Mouse (Mus musculus) left cerebral cortex, postnatal 36 days (tissue): ENCODE measurements around the gene Gmeb2. TPM values are rescaled to one million over a fixed set of nuclear protein-coding genes. Genes with fewer than 3 reads are reported as not detected.

Source experiments
- DNase-seq, 2 experiments: peaks; one replicate each; pipeline ENCODE4 v3.0.0; 2021 to 2022; ENCODE audit warnings: low spot score in 2 of 2, mixed read lengths in 1 of 2
- intact Hi-C: fragments of 180-260 bp; cut with DNase I; formaldehyde crosslinking; loops from one replicate; pipeline ENCODE4 v1.15.1; 2025
- total RNA-seq, 2 experiments: library from RNA; stranded (reverse); gene quantifications; 2 replicates each; pipeline ENCODE4 v1.2.3; 2021

Gene Gmeb2
- total RNA-seq, 2 experiments from 2014 or later: 20.1 to 23.4 TPM

DNA sequence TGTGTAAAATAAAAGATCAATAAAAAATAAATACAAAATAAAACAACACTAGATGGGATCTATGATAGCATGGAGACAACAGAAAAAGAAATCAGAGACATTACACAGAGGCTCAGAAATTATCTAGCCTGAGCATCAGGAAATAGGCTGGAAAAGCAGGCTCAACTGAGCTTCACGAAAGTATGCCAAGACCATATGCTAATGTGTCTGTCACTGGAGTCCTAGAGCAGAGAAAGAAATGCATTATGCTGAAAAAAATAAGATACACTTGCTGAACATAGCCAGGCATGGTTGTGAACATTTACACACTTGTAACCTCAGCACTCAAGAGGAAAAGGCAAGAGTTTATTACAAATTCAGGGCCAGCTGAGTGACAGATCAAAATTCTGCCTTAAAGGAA lies 7.9 kb downstream of the Gmeb2 start:
- no peak for DNase-seq
- intact Hi-C loops: no loop called here

DNA sequence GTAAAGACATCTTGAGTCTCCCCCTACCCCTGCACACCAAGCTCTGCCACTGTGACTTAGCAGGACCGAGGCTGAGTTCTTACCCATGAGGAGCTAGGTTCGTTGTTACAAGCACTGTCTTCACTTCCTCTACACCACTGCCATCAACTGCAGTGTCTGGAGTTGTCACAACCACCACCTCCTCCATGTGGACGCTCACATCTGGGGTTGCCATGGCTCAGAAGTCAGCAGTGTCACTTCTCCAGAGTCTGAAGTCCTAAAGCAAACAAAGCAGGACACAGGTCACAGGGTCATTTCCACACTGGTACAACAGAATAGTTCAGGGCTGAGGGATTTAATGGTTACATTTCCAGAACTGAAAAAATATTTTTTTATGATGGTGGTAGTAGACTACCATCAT lies 10.0 kb downstream of the Gmeb2 start:
- no peak for DNase-seq
- intact Hi-C loops: no loop called here

DNA sequence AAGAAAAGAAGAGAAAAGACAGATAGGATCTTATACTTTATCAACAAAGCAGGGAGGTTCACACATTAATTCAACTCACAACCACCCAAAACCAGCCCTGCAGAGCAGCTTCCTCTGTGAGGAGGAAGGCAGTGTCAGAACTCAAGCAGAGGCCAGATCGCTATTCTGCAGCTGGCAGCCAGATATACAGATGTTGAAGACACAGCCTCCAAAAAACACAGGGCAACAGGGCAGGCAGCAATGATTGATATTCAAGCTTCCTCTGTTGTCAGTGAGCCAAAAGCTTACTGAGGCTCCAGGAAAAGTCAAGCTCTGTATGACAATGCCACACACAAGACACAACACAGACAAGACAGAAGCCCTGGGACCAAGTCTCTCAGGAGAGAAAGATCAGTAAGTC lies 11.1 kb downstream of the Gmeb2 start:
- intact Hi-C loops: no loop called here
- DNase-seq: no peak

DNA sequence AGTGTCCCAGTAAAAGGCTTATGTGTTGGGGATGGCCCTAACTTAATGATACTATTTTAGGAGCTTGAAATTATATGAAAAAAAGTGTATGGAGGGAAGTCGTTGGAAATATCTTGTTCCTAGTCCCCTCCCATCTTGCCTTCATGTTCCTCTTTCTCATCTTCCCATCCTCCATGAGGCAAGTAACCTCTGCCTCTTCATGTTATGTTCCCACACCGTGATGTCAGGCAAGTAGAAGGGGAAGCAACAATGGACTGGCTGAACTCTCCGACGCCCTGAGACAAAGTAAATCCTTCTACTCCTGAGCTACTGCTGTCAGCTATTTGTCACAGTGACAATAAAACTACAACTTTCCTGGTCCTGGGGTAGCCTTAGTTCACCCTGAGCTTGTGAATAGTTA lies 13.2 kb downstream of the Gmeb2 start:
- intact Hi-C loops: no loop called here

DNA sequence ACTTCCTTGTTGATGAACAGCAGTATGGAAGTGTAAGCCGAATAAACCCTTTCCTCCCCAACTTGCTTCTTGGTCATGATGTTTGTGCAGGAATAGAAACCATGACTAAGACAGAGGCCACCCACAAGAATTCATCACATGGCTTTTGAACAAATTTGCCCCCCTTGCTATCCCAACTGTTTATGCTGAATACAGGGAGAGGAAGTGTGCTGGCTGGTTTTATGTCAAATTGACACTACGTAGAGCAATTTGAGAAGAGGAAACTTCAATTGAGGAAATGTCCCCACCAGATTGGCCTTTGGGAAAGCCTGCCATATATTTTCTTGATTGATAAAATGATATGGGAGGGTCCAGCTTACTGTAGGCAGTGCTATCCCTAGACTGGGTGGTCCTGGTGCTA lies 14.0 kb downstream of the Gmeb2 start:
- no peak for DNase-seq
- intact Hi-C loops: no loop called here

More for the DNA sequence above, 13.2 kb downstream of the Gmeb2 start:
- no peak for DNase-seq

DNA sequence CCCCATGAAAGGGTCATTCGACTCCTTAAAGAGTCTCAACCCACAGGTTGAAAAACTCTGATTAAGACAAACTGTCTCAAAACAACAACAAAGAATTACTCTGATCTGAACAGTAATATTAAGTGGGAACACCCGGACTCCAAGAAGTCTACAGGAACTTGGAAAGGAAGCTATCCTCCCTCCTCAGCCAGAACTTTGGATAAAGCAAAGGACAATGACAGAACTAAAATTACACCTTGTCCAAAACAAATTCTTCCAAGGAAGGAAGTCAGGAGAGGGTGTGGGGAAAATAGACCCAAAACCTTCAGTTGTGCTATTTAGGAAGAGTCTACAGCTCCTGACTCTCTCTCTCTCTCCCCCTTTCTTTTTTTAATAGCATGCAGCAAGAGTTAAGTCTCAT lies 15.7 kb downstream of the Gmeb2 start:
- DNase-seq: no peak
- intact Hi-C loops: no loop called here

DNA sequence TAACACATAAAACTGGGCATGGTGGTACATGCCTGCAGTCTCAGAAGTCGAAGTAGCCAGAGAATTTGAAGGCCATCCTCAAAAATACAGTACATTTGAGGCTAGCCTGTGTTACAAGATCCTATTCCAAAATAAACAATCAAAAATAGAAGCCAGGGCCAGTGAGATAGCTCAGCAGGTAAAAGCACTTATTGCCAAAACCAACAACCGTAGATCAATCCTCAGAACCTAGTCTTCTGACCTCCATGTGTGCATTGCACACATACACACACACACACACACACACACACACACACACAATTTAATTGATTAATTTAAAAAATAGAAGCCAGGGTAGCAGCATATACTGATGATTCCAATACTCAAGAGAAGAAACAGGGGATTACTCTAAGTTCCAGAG lies 21.0 kb downstream of the Gmeb2 start:
- intact Hi-C loops: no loop called here
- DNase-seq: no peak

DNA sequence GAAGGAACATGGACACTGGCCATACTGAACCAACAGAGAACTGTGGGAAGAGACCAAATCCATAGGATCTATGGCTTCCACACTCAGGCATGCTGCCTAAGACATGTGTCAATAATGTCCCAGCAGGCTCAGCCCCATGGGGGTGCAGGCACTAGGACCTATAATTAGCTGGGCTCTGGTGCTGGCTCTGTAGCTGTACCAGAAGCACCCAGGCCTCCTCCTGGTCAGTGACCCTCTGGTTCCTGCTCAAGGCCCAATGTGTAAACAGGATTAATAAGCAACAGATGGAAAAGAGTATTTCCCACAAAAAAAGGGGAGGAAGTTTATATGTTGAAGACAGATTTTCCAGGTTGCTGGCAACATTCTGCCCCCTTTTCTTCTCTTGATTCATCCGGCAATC lies 34.6 kb downstream of the Gmeb2 start:
- DNase-seq: no peak
- intact Hi-C loops: no loop called here

DNA sequence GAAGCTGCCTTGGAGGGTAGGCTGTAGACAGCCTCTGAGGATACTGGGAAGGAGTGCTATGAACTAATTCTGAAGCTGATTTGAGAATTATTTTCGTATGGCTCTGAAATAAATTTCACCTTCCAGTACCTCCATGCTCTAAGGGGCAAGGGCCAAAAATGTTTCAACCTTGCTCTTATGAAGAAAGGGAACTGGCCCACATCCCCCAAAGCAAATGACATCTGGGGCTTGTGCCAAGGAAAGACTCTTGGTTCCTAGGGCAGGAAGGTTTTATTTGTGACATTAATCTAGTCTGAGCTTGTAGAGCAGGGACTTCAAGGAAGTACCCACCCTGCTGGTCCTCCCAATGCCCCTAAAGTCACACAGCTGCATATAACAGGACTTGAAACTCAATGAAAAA lies 36.0 kb downstream of the Gmeb2 start:
- intact Hi-C loops: no loop called here
- DNase-seq: no peak

DNA sequence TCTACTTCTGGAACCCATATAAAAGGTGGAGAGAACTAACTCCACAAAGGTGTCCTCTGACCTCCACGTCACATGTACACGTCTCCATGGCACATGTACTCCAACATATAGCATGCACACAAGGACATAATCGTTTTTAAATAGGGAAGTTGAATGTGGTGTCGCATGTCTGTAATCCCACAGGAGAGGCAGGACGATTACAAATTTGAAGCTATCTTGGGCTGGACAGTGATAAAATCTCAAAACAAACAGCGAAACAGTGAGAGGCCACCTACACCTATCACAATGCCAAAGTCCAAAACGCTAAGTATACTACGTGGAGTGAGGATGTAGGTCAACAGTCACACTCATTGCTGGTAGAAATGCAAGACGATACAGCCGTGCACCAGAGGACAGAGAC lies 38.6 kb downstream of the Gmeb2 start:
- intact Hi-C loops: no loop called here
- no peak for DNase-seq

DNA sequence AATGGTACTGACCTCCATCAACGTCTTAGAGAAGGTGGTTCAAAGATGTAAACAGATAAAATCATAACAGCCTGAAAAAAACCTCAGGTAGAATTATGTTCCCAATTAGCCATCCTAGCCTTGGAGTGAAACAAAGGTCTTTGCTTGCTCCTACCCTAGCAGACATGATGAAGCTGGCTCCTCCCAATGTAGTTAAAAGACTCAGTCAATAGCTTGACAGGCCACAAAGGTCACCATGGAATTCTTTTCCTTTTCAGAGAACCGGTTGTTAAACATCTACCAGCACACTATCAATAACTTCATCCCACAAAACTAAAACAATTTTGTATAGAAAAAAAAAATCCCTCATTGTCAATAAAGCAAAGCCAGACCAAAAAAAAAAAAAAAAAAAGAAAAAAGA lies 42.8 kb downstream of the Gmeb2 start:
- no peak for DNase-seq
- intact Hi-C loops: no loop called here

DNA sequence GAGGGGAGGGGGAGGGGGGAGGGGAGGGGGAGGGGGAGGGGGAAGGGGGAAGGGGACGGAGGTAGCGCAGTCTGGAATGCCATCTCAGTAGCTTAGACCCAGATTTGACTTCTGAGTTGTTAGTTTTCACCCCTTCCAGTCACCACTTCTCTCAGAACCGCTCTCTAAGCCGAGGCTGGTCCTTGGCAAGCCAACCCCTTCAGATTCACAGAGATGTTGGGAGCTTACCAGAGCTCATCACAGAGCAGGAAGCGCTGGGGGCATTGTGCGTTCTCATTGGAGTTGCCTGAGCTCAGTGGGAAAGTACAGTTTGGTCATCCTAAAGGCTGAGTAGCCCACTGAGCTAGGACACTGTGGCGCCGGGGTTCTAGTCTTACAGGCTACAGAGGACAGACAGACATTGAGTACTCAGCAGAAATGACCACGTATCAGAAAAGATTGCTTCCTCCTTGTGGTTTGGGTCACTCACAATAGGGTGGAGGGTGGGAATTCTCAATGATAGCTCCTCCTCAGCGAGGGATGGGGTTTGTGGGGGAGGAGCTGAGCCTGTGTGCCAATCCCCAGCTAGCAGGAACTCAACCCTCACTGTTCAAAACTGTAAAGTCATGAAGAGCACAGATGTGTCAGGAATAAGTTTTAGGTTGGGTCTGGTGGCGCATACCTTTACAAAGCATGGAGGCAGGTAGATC lies 44.0 kb downstream of the Gmeb2 start:
- no peak for DNase-seq
- intact Hi-C loops: no loop called here

DNA sequence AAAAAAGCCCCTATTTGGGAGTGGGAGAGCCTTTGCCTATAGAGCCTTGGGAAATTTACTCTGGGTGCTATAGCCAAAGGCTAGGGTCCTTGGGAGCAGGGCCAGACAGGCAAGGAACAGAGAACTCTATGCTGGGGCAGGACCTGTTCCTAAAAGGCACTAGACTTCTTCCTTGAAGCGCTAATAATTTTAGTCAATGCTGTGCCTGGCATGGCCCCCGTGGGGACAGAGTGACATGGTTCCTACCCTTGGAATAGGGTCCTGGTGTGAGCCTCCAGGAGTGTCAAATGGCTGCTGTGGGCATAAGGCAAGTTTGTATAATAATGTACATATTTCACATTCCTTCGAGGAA lies 45.5 kb downstream of the Gmeb2 start:
- intact Hi-C loops: no loop called here
- no peak for DNase-seq

DNA sequence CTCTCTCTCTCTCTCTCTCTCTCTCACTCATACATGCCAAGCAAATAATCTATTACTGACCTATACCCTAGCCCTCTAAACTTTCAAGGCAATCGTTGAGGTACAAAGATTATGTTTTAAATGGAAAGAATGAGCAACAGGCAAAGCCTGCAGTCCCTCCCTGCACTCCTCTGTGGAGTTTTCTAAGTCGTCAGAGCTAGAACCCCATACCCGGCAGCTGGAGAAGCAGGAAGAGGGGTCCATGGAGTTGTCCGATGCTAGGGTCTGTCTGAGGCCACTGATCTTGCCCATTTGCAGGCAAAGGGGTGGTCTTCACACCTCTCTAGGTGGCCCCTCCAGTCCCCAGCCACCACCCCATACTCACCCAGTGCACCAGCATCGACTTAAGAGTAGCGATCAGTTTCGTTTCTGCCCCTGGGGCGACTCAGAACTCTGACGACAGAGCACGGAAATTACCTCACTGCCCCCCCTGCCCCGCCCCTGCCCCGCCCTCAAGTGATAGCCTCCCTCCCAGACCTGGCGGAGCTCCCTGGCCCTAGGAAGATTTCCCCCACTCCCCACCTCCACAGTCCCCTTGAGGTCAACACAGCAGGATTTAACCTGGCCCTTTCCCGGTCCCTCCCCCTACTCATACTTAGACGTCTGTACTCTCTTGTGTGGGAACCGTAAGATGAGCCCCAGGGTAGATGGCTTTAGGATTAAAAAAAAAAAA lies 46.1 kb downstream of the Gmeb2 start, which contains the start of gene Helz2:
Gene Helz2 (minus strand): TSS at position 426 of the 712 bp plus-strand sequence.
- no peak for DNase-seq
- intact Hi-C loops: no loop called here

DNA sequence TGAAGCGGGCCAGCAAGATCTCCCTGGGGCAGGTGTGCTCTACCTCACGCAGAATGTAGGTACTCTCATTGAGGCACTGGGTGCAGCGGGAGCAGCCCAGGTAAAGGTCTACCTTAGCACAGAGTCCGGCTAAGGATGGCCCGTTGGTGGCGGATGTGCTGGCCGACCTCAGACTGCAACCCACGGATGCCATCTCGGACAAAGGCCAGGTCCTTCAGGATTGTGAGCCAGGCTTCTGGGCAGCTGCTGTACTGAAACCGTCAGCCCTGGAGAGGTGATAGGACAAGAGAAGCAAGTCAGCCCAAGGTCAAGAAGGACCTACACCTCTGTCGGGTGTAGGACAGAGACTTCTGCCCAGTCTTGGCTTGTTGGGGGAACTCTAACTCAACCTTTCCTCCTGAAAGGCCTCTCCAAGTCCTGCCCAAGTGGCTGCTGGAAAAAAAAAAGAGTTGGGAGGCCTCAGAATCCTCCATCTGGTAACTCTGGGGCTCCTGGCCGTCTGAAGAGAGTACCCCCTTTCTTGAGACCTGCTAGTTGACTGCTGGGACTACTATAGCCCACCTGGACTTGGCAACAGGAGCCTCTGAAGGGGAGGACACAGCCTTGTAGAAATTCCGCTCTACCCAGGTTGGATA lies 46.9 kb downstream of the Gmeb2 start:
- intact Hi-C loops: no loop called here
- no peak for DNase-seq

DNA sequence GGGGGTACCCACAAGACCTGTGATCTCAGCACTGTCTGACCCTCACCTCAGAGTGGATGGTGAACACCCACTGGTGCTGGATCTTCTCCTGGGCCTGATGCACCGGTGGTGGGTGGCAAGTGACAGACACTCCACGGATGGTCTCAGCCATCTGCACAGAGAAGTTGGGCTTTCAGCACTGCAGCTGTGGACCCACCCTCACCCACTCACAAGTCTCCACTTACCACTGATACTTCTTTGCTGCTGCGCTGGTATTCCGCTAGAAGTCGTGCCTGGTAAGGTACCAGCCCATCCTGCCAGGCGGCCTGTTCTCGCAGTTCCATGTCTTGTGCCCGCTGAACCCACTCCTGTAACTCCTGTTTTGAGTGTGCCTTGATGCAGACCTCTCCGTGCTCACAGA lies 48.6 kb downstream of the Gmeb2 start:
- no peak for DNase-seq
- intact Hi-C loops: no loop called here

DNA sequence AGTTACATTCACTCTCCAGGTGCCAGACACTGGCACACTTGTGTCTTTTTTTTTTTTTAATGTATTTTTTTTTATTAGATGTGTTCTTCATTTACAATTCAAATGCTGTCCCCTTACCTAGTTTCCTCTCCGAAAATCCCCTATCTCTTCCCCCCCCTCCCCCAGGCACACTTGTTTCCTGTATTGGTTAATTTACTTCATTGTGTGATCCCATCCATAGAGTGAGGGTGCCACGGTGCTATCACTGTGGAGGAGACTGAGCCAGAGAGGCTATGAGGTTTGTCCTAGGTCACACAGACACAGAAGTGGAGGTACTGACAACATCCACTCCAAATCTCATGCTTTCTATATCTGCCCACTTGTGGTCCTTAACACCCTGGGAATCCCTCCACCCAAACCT lies 49.0 kb downstream of the Gmeb2 start:
- no peak for DNase-seq
- intact Hi-C loops: no loop called here

DNA sequence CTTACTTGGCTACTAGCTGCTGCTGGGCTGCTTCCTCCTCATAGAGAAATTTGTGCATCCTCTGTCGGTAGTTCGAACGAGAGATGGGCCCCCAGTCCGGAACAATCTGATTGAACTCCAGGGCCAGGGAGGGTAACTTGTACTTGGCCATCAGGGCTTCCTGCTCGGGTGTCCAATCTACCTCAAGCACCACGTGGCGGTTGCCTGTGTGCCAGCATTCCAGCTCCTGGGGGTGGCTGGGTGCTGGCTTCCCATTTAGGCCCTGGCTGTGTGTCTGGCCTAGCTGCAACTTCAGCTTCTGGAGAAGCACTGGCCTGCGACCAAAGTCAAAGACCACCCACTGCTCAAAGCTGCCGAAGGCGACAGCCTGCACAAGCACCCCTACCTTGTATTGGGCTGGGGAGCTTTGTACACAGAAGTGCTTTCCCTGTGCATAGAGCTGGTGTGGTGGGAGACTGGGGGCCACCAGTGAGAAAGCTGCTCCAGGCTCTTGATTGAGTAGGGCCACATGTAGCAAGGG lies 49.7 kb downstream of the Gmeb2 start:
- intact Hi-C loops: no loop called here
- DNase-seq: no peak

DNA sequence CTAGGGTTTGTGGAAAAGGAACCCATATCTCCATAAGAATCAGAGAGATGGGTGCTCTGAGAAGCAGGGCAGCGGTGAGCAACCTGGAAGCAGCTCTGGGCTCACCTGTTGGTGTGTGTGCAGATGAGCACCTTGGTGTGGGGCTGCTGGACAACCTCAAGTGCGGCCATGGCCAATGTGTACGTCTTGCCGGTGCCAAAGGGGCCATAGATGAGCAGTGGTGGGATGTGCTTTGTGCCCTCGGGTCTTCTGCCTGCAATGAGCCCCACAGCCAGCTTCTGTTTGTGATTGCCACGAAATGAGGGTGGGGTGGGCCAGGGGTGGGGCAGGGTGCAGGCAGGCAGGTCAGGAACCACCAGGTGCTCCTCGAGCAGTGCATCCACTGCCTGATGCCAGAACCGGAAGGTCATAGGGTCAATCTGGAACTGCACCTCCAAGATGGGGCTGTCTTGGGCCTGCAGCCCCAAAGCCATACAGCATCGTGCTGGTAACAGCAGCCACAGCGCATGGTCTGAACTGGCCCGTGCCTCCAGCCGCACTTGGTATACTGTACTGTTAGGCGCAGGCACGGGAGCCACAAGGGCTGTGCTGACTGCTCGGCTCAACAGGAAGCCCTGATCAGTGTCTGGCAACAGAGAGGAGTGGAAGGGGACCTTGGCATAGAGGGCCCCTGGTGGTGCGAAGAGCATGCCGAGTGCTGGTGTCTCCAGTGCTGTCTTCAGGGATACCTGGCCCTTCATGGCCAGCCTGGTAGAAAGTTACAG lies 50.4 kb downstream of the Gmeb2 start:
- intact Hi-C loops: no loop called here
- DNase-seq: no peak
